Mouse (Mus musculus) forebrain, postnatal 0 days (tissue): ENCODE measurements at regions not wholly inside any gene's neighbourhood (a gene's known extent, or its start where the extent isn't known, plus 50 kb on each side); places are given as distances from the start of the nearest gene placed in this dataset.

Experiments
- ATAC-seq: fragments of 200-750 bp; cut with Nextera tagmentation; 2 replicates; pipeline ENCODE4 v1.8.0; 2017; ENCODE audit warnings: mild to moderate bottlenecking, moderate library complexity
- DNase-seq: peaks from one replicate; pipeline ENCODE4 v3.0.0-alpha.2; 2015
- H3K27ac ChIP-seq: fragments of 300-500 bp; sonication (generic); 2 replicates; pipeline ENCODE4 v1.5.1; 2014; ENCODE audit warnings: low read depth, mild to moderate bottlenecking, antibody characterized with exemption, low read length, moderate library complexity, mixed read lengths
- H3K27me3 ChIP-seq: fragments of 300-500 bp; sonication (generic); 2 replicates; pipeline ENCODE4 v1.6.1; 2014; ENCODE audit warnings: mild to moderate bottlenecking, low read length, mixed read lengths; ENCODE audit not compliant: insufficient read depth
- H3K36me3 ChIP-seq: fragments of 300-500 bp; sonication (generic); 2 replicates; pipeline ENCODE4 v1.6.1; 2014; ENCODE audit warnings: mild to moderate bottlenecking, moderate library complexity; ENCODE audit not compliant: insufficient read depth
- H3K4me1 ChIP-seq: fragments of 300-500 bp; sonication (generic); 2 replicates; pipeline ENCODE4 v1.6.1; 2014; ENCODE audit warnings: antibody characterized with exemption; ENCODE audit not compliant: insufficient read depth
- H3K4me2 ChIP-seq: fragments of 300-500 bp; sonication (generic); 2 replicates; pipeline ENCODE4 v1.6.1; 2014; ENCODE audit warnings: low read depth, mild to moderate bottlenecking, moderate library complexity
- H3K4me3 ChIP-seq: fragments of 300-500 bp; sonication (generic); 2 replicates; pipeline ENCODE4 v1.5.1; 2014; ENCODE audit warnings: low read depth, low read length, mixed read lengths
- H3K9ac ChIP-seq: fragments of 300-500 bp; sonication (generic); 2 replicates; pipeline ENCODE4 v1.6.1; 2014; ENCODE audit warnings: mild to moderate bottlenecking
- H3K9me3 ChIP-seq: fragments of 300-500 bp; sonication (generic); 2 replicates; pipeline ENCODE4 v1.6.1; 2016; ENCODE audit warnings: low read length
- CTCF ChIP-seq: sonication (generic); IDR thresholded peaks from 2 replicates; pipeline ENCODE4 v1.5.1; 2016; ENCODE audit warnings: antibody characterized with exemption, control low read depth, low read depth
- WGBS: fragments of 180-500 bp; shearing (Covaris S2); extraction: QIAGEN DNeasy Blood & Tissue Kit; methylation state at CpG from one replicate; pipeline ENCODE4 v1.1.7; 2014; 5-methylcytosine and 5-hydroxymethylcytosine counted together

- no peak overlapping the region for H3K4me3 ChIP-seq
- H3K4me2 ChIP-seq = no peak overlapping the region
- no peak for ATAC-seq
- TF ChIP-seq CTCF = no peak
- WGBS = 15% methylated on average over 7 of the region's 7 CpGs
- no peaks in the 10 kb centered on the region for H3K27me3 ChIP-seq
- H3K9ac ChIP-seq = no peak overlapping the region
- no peaks in the 10 kb centered on the region for H3K9me3 ChIP-seq
- no peaks in the 10 kb centered on the region for H3K36me3 ChIP-seq
- no peak for DNase-seq
- no peaks in the 10 kb centered on the region for H3K4me1 ChIP-seq
- no peak overlapping the region for H3K27ac ChIP-seq
These were observed 255.2 kb upstream of the Arid1b start for GRCm38 (mm10) chr17:4738717-4739485.

DNA sequence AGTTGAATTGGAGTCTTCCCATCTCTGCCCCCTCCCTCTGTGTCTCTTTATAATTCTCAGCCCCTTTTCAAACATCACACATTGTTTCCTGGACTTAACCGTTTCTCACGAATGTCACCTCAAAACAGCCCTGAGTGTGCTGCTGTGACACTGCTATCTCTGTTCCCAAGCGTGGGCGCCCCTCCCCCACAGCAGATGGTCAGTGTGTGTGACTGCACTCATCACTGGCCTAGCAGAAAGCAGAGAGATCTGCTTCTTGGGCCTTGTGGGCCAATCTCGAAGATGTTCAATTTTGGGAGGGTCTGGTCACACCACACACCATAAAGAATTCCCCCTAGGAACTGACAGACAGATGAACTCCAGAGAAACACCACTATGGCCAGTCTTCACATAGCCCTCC lies 253.3 kb upstream of the Arid1b start:
- H3K9ac ChIP-seq = no peak overlapping the region
- TF ChIP-seq CTCF = no peak
- no peak overlapping the region for H3K27ac ChIP-seq
- no peak overlapping the region for H3K4me3 ChIP-seq
- H3K4me2 ChIP-seq = no peak overlapping the region
- DNase-seq (no peak), ATAC-seq (no peak)
- no peaks in the 10 kb centered on the region for H3K4me1 ChIP-seq
- no peaks in the 10 kb centered on the region for H3K9me3 ChIP-seq
- no peaks in the 10 kb centered on the region for H3K36me3 ChIP-seq
- 45% methylated on average over 5 of the region's 5 CpGs for WGBS
- no peaks in the 10 kb centered on the region for H3K27me3 ChIP-seq

- no peak overlapping the region for H3K4me2 ChIP-seq
- H3K4me3 ChIP-seq = no peak overlapping the region
- ATAC-seq (no peak), DNase-seq (no peak)
- no peaks in the 10 kb centered on the region for H3K36me3 ChIP-seq
- no peak for TF ChIP-seq CTCF
- no peak overlapping the region for H3K9ac ChIP-seq
- H3K27me3 ChIP-seq = no peaks in the 10 kb centered on the region
- WGBS = 89% methylated on average over 1 of the region's 1 CpGs
- no peaks in the 10 kb centered on the region for H3K4me1 ChIP-seq
- no peak overlapping the region for H3K27ac ChIP-seq
- H3K9me3 ChIP-seq = no peaks in the 10 kb centered on the region
These were observed 251.8 kb upstream of the Arid1b start for GRCm38 (mm10) chr17:4742314-4742713.

DNA sequence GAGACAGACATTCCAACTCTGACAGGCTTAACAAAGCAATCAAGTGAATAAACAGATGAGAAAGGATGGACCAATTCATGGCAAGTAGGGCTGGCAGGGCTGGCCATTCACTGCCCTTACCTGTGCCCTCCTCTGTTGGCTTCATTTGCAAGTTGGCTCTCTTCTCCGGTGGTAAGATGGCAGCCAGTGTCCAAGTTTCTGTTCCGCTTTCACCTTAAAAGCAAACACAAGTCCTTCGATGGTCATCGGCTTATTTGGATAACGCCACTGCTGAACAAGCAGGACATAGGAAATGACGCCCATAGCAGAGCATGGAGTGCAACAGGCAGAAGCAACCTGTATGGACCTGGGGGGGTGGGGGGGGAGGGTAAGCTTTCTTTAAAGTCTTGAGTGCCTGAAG lies 231.2 kb upstream of the Arid1b start:
- Histone ChIP-seq H3K4me3 (no peak overlapping the region), H3K9me3 (no peaks in the 10 kb centered on the region), H3K27ac (no peak overlapping the region), H3K27me3 (no peaks in the 10 kb centered on the region), H3K4me1 (no peaks in the 10 kb centered on the region), H3K36me3 (no peaks in the 10 kb centered on the region), H3K4me2 (no peak overlapping the region), H3K9ac (no peak overlapping the region)
- 98% methylated on average over 6 of the region's 6 CpGs for WGBS
- no peak for DNase-seq
- ATAC-seq = no peak
- TF ChIP-seq CTCF = no peak

DNA sequence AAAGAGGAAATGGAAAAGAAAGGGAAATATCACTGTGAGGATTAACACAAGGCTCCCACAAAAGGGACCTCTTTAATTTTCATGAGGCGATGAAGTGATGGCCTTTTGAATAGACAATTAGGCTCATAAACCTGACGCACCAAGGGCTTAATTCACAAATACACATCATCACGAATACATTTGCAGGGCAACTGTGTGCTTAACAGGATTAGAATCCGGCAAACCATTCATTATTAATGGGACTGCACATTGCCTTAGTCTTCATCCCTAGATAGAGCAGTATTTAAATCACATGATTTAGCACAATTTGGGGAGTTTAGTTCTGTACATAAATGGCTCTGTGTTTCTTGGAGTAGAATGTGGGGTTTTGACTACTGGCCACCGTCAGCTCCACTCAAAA lies 228.4 kb upstream of the Arid1b start:
- Histone ChIP-seq H3K36me3 (no peaks in the 10 kb centered on the region), H3K27me3 (no peaks in the 10 kb centered on the region), H3K9me3 (no peaks in the 10 kb centered on the region), H3K9ac (no peak overlapping the region), H3K4me1 (no peaks in the 10 kb centered on the region), H3K4me3 (no peak overlapping the region), H3K4me2 (no peak overlapping the region), H3K27ac (no peak overlapping the region)
- DNase-seq (no peak), ATAC-seq (no peak)
- 27% methylated on average over 5 of the region's 5 CpGs for WGBS
- no peak for TF ChIP-seq CTCF

GRCm38 (mm10) chr17:4767947-4768522 lies 226.1 kb upstream of the Arid1b start:
- no peak for DNase-seq
- no peak for ATAC-seq
- no peak overlapping the region for H3K9ac ChIP-seq
- H3K27ac ChIP-seq = no peak overlapping the region
- H3K36me3 ChIP-seq = no peaks in the 10 kb centered on the region
- H3K27me3 ChIP-seq = no peaks in the 10 kb centered on the region
- no peaks in the 10 kb centered on the region for H3K4me1 ChIP-seq
- no peak overlapping the region for H3K4me3 ChIP-seq
- H3K9me3 ChIP-seq = no peaks in the 10 kb centered on the region
- TF ChIP-seq CTCF = no peak
- WGBS = 97% methylated on average over 5 of the region's 5 CpGs
- H3K4me2 ChIP-seq = no peak overlapping the region

- WGBS = 73% methylated on average over 4 of the region's 4 CpGs
- Histone ChIP-seq H3K9me3 (no peaks in the 10 kb centered on the region), H3K9ac (no peak overlapping the region), H3K4me3 (no peak overlapping the region), H3K27me3 (no peaks in the 10 kb centered on the region), H3K4me2 (no peak overlapping the region), H3K4me1 (no peaks in the 10 kb centered on the region), H3K27ac (no peak overlapping the region), H3K36me3 (no peaks in the 10 kb centered on the region)
- no peak for TF ChIP-seq CTCF
- no peak for ATAC-seq
- no peak for DNase-seq
These were observed 224.8 kb upstream of the Arid1b start for GRCm38 (mm10) chr17:4769284-4769683.
